In the genomic region with DNA sequence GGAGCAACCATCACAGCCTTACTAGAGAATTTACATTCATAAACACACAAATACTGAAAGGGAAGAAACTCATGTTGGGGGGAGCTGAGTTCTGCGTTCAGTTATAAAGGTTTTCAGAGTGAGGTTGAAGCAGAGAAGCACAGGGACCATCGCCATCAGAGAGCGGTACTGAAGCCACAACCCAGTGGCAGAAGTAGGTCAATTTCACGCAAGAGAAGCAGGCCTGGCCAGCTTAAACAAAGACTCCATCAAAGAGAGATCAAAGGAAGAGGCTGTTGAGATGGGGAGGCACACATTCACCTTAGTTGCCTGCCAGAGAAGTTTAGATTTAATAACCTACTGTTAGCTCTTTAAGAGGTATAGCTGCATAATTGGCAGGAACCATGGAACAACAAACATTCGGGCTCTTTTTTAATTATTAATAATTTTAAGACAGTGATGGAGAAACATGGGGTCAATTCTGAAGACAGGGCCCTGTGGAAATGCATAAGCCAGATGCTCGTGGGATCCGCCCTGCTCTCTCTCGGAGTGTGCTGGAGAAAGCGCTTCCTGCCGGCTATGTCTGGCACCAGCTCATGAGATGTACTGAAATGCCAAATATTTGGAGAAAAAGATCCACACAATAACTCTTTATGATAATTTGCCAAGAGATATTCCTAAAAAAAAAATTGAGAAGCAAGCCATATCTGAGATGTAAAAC, we compare ENCODE assay signal across 17 mouse cellular contexts.
A peak's percentile ranks its signal among the peaks of the same experiment; 100 is the strongest.
DNase-seq lines count a peak whose midpoint lies in the region; ATAC-seq and TF ChIP-seq lines count a peak whose summit lies in the region.
"Had no signal": no experiment of that assay in that cellular context is flagged by ENCODE, and none has a peak within 500 bp of the region (broad histone marks: within the 10 kb centered on the region; RNA-seq: fewer than 3 reads in every experiment).

No protein-coding gene starts in this region.

- no peak for TF ChIP-seq CTCF in brain, embryonic 14.5 days (IDR thresholded peaks at IDR 0.05; ENCODE audit: borderline replicate concordance, extremely low read depth, insufficient read depth, insufficient read length)

- no peaks in the 10 kb centered on the region for H3K4me1 ChIP-seq in heart, embryonic 11.5 days (ENCODE audit: control insufficient read depth, insufficient read depth, low read length)
- H3K4me1 ChIP-seq: hindbrain, embryonic 10.5 days; neural tube, embryonic 12.5 days had no signal

- 77% methylated on average over 10 of the region's 10 CpGs for WGBS in heart, embryonic 11.5 days (ENCODE audit: insufficient replicate concordance)

- no peak overlapping the region for H3K27ac ChIP-seq in heart, embryonic 11.5 days (ENCODE audit: low read depth, low read length)
- H3K27ac ChIP-seq: hindbrain, embryonic 10.5 days; lung, embryonic 15.5 days; neural tube, embryonic 12.5 days had no signal

- peak; percentile 12 to 32 for DNase-seq in heart, adult 9 months (ENCODE audit: low spot score in 2 of 2)
- DNase-seq in Muller cell, postnatal 12 days (ENCODE audit: inconsistent ontology term), result peak; percentile 36
- peak; percentile 22 for DNase-seq in brain, embryonic 14.5 days (ENCODE audit: low read depth)
- DNase-seq in cerebellum, postnatal 14 days, result peak; percentile 72 to 76
- no peak for DNase-seq in urinary bladder, adult 18-20 months (ENCODE audit: low spot score in 2 of 2)
- no peak for DNase-seq in T-cell, adult 2 months (ENCODE audit: low spot score)
- DNase-seq: adrenal gland, postnatal 14 days; kidney, adult 18-20 months; kidney, postnatal 25 days; layer of hippocampus, adult 9-11 months; liver; thymus, adult 18-20 months had no signal

- no peak overlapping the region for H3K4me2 ChIP-seq in heart, embryonic 11.5 days
- H3K4me2 ChIP-seq: lung, embryonic 15.5 days; neural tube, embryonic 12.5 days had no signal

- no peaks in the 10 kb centered on the region for H3K36me3 ChIP-seq in heart, embryonic 11.5 days (ENCODE audit: control insufficient read depth, insufficient read depth, low read length)
- H3K36me3 ChIP-seq: hindbrain, embryonic 10.5 days; lung, embryonic 15.5 days; neural tube, embryonic 12.5 days had no signal

- ATAC-seq in heart, embryonic 11.5 days (replicated peaks; ENCODE audit: insufficient number of reproducible peaks, low FRiP score, low TSS enrichment), result no peak
- ATAC-seq: CD4-positive, CD25-positive, alpha-beta regulatory T cell, adult 4 months had no signal

- no peak overlapping the region for H3K9ac ChIP-seq in heart, embryonic 11.5 days (ENCODE audit: low read depth, low read length)
- H3K9ac ChIP-seq: lung, embryonic 15.5 days; neural tube, embryonic 12.5 days had no signal

- TF ChIP-seq POLR2A in brain, embryonic 14.5 days (IDR thresholded peaks at IDR 0.05; ENCODE audit: borderline replicate concordance, extremely low read depth, insufficient read depth, insufficient read length, poor library complexity, severe bottlenecking), result no peak

- no peak overlapping the region for H3K4me3 ChIP-seq in heart, embryonic 11.5 days (ENCODE audit: low read depth, low read length)
- H3K4me3 ChIP-seq: hindbrain, embryonic 10.5 days; lung, embryonic 15.5 days; neural tube, embryonic 12.5 days had no signal

- no peaks in the 10 kb centered on the region for H3K27me3 ChIP-seq in heart, embryonic 11.5 days (ENCODE audit: control insufficient read depth, insufficient read depth, low read length)
- H3K27me3 ChIP-seq: lung, embryonic 15.5 days; neural tube, embryonic 12.5 days had no signal

- no peaks in the 10 kb centered on the region for H3K9me3 ChIP-seq in heart, embryonic 11.5 days (replicated peaks; ENCODE audit: control insufficient read depth, low read length)
- H3K9me3 ChIP-seq: hindbrain, embryonic 10.5 days; lung, embryonic 15.5 days; neural tube, embryonic 12.5 days had no signal

Comparison
In these comparisons a context has a peak if more than half of its experiments do, and no peak if none do; other contexts are left out.
1. DNase-seq: peak in heart, adult 9 months (2 of 2), Muller cell, postnatal 12 days (single experiment), brain, embryonic 14.5 days (single experiment) and cerebellum, postnatal 14 days (2 of 2); none in urinary bladder, adult 18-20 months (0 of 2) and T-cell, adult 2 months (single experiment).